Mouse (Mus musculus): ENCODE results near the gene Plcb4. TPM values are rescaled to one million over a fixed set of nuclear protein-coding genes. Genes with fewer than 3 reads are reported as not detected.

Gene Plcb4
- total RNA-seq (2021), result 10 to 100 TPM; 31.9 to 32.5 TPM

GRCm38 (mm10) chr2:135658486-135659390 is at the start of gene Plcb4:
Plcb4 (plus strand) TSS chr2:135659011.
- DNase-seq, result peak; percentile 92
- intact Hi-C loops (cut with DNase I), result loop anchor here (5.0 kb wide), 1 partner anchor 221 kb away; no protein-coding TSS in a partner anchor

- no peak for DNase-seq
- intact Hi-C loops (cut with DNase I), result no loop called here
Measured at GRCm38 (mm10) chr2:135614651-135615261, 44.1 kb upstream of the Plcb4 start.

DNA sequence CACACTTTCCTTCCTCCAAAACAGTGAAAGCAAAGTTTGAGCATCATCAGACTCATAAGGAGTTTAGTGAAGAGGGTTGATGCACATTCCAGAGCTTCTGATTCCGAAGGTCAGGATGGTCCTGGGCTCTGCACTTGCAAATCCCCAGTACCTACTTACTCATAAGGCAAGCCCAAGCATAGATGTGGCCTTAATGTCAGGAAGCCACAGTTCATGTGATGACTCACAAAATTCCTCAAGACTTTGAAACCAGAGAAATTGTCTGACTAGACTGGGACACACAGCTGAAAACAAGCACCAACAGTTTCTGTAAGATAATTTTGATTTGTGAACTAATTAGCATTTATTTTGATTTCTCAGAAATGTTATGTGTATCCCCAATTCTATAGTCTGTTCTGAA is 42.7 kb upstream of the Plcb4 start:
- intact Hi-C loops (cut with DNase I), result no loop called here
- no peak for DNase-seq

DNA sequence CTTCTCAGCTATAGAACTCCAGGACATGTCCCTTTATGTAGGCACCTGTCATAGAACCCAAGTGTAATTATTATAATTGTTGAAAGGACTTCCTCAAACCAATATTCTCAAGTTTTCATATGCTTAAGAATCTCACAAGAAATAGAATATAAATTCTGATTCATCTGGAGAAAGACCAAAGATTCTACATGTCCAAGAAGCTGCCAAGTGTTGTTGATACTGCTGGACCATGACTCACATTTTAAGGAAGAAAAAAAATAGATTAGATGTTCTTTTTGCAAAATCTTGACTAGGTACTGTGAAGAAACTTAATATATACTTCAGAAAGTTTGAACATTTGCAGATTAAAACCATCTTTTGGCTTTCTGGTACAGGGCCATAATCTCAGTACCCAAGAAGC is 40.3 kb upstream of the Plcb4 start:
- intact Hi-C loops (cut with DNase I), result no loop called here
- no peak for DNase-seq

DNA sequence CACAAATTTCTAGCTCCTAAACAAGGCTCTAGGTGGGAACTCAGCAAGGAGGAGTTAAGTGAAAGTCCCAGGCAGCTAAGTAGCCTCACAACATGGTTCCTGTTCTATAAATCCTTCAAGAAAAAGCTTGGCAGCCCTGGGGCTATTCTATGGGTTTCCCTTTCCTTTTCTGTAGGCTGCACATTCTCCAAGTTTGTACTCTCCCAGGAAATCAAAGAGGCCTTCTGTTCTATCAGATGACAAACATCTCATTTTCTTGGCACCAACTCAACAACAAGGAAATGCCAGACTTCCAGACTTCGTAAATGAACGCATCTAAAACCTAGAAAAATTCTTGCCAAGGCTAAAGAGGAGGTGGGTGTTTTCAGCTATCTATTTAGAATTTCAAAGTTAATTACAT is 38.9 kb upstream of the Plcb4 start:
- intact Hi-C loops (cut with DNase I), result no loop called here
- peak; percentile 2 for DNase-seq

GRCm38 (mm10) chr2:135627821-135628220 is 31.0 kb upstream of the Plcb4 start:
- DNase-seq, result no peak
- intact Hi-C loops (cut with DNase I), result no loop called here

- intact Hi-C loops (cut with DNase I), result no loop called here
- no peak for DNase-seq
Measured at GRCm38 (mm10) chr2:135637227-135637626, 21.6 kb upstream of the Plcb4 start.

DNA sequence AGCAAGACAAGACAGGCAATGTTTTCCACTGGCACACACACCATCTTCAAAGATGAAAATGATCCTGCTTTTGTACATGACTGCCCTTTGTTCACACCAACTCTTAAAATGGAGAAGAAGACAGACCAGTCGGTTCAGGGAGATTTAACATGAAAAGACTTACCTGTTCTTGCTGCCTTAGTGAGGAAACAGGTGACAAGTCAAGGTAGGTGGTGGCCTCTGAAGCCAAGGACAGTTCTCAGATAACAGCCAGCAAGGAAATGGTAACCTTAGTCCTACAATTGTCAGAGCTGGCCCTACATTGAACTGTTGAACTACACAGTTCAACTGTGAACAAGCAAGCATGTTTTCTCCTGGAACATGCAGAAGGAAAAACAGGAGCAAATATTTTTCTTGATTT is 17.8 kb upstream of the Plcb4 start:
- intact Hi-C loops (cut with DNase I), result no loop called here
- DNase-seq, result no peak

- DNase-seq, result no peak
- intact Hi-C loops (cut with DNase I), result no loop called here
Measured at GRCm38 (mm10) chr2:135641636-135642035, 17.2 kb upstream of the Plcb4 start.

- no peak for DNase-seq
- intact Hi-C loops (cut with DNase I), result no loop called here
Measured at GRCm38 (mm10) chr2:135646226-135646625, 12.6 kb upstream of the Plcb4 start.

GRCm38 (mm10) chr2:135646654-135647053 is 12.2 kb upstream of the Plcb4 start:
- DNase-seq, result no peak
- intact Hi-C loops (cut with DNase I), result no loop called here

DNA sequence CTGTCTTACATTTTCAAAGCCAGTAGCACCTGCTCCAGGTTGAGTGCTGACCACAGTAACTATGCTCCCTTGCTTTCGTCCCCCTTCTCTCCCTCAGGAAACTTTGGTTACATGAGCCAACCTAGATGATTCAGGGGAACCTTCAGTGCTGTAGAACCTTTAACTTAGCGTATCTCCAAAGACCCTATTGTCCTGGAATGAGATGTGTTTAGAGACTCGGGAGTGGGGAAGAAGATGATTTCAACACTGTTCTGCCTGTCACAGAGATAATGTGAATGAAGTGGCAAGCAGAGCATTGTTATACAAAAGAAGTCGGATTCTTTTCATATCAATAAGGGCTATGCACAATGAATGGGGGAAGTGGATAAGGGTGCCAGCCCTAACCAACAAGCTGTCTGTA is 10.8 kb upstream of the Plcb4 start:
- no peak for DNase-seq
- intact Hi-C loops (cut with DNase I), result no loop called here

- intact Hi-C loops (cut with DNase I), result no loop called here
Measured at GRCm38 (mm10) chr2:135650885-135651284, 7.9 kb upstream of the Plcb4 start.

GRCm38 (mm10) chr2:135652040-135652439 is 6.8 kb upstream of the Plcb4 start:
- intact Hi-C loops (cut with DNase I), result no loop called here
- DNase-seq, result no peak

More at GRCm38 (mm10) chr2:135650885-135651284, 7.9 kb upstream of the Plcb4 start:
- no peak for DNase-seq

GRCm38 (mm10) chr2:135652451-135652850 is 6.4 kb upstream of the Plcb4 start:
- intact Hi-C loops (cut with DNase I), result no loop called here
- DNase-seq, result no peak

GRCm38 (mm10) chr2:135655948-135656347 is 2.9 kb upstream of the Plcb4 start:
- DNase-seq, result no peak
- intact Hi-C loops (cut with DNase I), result loop anchor here (5.0 kb wide), 1 partner anchor 219 kb away; no protein-coding TSS in a partner anchor

- intact Hi-C loops (cut with DNase I), result loop anchor here (5.0 kb wide), 1 partner anchor 219 kb away; no protein-coding TSS in a partner anchor
- DNase-seq, result no peak
Measured at GRCm38 (mm10) chr2:135656586-135656985, 2.2 kb upstream of the Plcb4 start.

- intact Hi-C loops (cut with DNase I), result loop anchor here (2.0 to 5.0 kb wide), 2 partner anchors 222 to 267 kb away; no protein-coding TSS in a partner anchor
- DNase-seq, result peak; percentile 65
Measured at GRCm38 (mm10) chr2:135659391-135660180, 775 bp downstream of the Plcb4 start.

GRCm38 (mm10) chr2:135660816-135661215 is 2.0 kb downstream of the Plcb4 start:
- no peak for DNase-seq
- intact Hi-C loops (cut with DNase I), result loop anchor here (2.0 kb wide), 1 partner anchor 266 kb away; no protein-coding TSS in a partner anchor

DNA sequence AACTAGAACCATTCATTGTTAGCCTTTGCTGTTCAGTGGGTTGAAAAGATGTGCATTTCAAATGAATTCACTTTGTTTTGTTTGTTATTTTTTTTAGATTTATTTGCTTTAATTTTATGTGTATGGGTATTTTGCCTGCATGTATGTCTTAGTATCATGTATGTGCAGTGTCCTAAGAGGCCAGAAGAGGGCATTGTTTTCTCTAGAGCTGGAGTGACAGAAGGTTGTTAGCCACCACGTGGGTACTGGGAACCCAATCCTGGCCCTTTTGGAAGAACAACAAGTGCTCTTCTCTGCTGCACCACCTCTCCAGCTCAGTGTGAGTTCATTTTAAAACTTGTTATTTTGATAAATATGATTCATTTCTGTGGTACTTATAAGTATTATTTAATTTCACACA is 5.0 kb downstream of the Plcb4 start:
- no peak for DNase-seq
- intact Hi-C loops (cut with DNase I), result no loop called here

- DNase-seq, result no peak
Measured at GRCm38 (mm10) chr2:135667496-135667895, 8.7 kb downstream of the Plcb4 start.

More at GRCm38 (mm10) chr2:135667496-135667895, 8.7 kb downstream of the Plcb4 start:
- intact Hi-C loops (cut with DNase I), result no loop called here
